Mouse (Mus musculus) adipocyte (in vitro differentiated cells): Measurements from ENCODE around the gene Olfr282.

Source experiments
- DNase-seq: peaks from one replicate; pipeline ENCODE4 v3.0.0-alpha.2; 2016; ENCODE audit warnings: low spot score

Olfr282 gene

GRCm38 (mm10) chr15:98475382-98475781 is 44.4 kb downstream of the Olfr282 start:
- DNase-seq = peak; percentile 40

DNA sequence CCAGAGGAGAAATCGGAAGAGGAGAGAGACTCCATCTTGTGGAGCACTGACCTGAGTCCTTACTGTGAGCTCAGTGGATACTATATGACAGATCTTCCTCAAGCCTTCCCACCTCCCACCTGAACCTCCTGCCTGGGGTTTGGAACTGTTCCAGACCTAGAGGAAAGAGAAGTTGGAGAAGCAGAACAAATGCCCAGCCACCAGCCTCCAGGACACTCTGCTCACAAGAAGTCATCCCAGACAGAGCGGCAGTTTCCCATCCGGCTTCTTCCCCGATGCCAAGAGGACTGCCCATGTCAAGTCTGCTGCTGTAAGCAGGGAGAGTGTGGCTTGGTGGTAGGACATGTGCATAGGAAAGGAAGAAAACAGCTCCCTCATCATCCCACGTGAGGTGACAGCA is 45.3 kb downstream of the Olfr282 start:
- DNase-seq = no peak

DNA sequence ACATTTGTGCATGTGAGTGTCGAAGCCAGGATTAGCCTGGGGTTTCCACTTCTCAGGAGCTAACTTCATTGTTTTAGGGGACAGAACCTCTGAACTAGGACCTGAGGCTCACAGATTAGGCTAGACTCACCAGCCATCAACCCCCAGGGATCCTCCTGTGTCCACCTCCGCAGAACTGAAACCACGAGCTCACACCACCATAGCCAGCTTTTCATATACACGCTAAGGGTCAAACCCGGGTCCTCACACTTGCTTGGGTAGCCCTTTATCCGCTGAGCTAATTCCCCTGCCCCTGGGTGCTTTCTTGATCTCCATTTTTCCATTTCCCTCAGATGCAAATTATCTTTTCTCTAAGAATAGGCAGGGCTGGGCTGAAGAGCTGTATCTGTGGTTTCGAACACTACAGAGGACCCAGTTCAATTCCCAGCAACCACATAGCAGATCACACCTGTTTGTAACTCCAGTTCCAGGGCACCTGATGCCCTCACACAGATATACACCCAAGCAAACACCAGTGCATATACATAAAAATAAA is 48.6 kb downstream of the Olfr282 start:
- no peak for DNase-seq

DNA sequence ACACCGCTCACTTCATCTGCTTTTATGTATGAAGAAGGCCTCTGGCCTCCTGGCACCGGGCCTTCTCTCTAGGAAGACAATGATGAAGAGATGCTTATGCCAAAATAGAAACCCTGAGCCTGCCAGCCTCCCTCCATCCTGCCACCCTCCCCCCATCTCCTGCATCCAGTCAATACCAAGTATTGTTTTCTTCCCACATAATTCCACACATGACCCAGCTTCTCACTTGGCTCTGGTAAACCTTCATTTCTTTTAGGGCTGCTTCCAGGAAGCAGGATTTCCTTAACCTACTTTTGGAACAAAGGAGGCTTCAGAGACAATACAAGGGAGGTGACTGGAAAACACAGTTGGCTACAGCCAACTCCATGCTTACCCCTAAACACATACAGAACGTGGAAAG is 51.7 kb downstream of the Olfr282 start, which contains the start of gene Lalba:
Lalba (minus strand) TSS at position 21 of the 400 bp plus-strand sequence.
- DNase-seq = no peak

GRCm38 (mm10) chr15:98483907-98484886 is 53.2 kb downstream of the Olfr282 start:
- DNase-seq = no peak

- DNase-seq = no peak
Measured at GRCm38 (mm10) chr15:98486433-98487021, 55.5 kb downstream of the Olfr282 start.
